Mouse (Mus musculus): Measurements from ENCODE around the gene Vamp1.

DNA sequence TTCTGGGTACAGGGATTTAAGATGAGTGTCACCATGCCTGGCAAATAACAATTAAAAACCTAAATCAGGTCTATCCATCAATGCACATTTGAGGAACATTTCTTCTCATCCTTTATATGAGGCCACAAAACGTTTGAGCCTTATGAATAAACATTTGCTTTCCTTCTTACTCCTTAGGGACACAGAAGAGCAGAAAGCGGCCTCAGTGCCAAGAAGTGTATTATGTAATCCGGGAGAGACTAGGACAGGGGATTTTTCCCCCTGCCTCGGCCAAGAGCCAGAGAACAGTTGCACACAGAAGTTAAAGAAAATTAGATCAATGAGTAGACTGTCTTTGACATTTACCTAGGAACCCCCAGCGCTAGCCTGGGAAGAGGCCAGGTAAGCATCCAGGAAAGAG, 33.2 kb upstream of the Vamp1 start:
- TF ChIP-seq POLR2A (IDR thresholded peaks at IDR 0.05; ENCODE audit: insufficient read depth, low read depth, low read length) (no peak), CTCF (IDR thresholded peaks at IDR 0.05; ENCODE audit: insufficient read depth, low read depth, low read length) (no peak)

Measured in olfactory bulb, adult 2 months (tissue).